Mouse (Mus musculus): Measurements from ENCODE around the gene Sox6. TPM values are rescaled to one million over a fixed set of nuclear protein-coding genes. Genes with fewer than 3 reads are reported as not detected.
A peak's percentile ranks its signal among the peaks of the same experiment; 100 is the strongest.

The Sox6 gene
- total and polyA plus RNA-seq, 2 experiments from 2014 or later: 33.7 to 39.8 TPM

- H3K27ac ChIP-seq: no peak overlapping the region
Measured at GRCm38 (mm10) chr7:115895831-115896230, 142.8 kb downstream of the Sox6 start.

GRCm38 (mm10) chr7:115895028-115895671 is 143.4 kb downstream of the Sox6 start:
- Histone ChIP-seq H3K4me3 (ENCODE audit: low read length) (no peak overlapping the region), H3K36me3 (ENCODE audit: insufficient read depth, low read length) (no peaks in the 10 kb centered on the region), H3K9me3 (ENCODE audit: low read length) (no peaks in the 10 kb centered on the region), H3K9ac (replicated peaks; ENCODE audit: low read length) (no peak overlapping the region), H3K4me1 (ENCODE audit: insufficient read depth, low read length) (no peaks in the 10 kb centered on the region), H3K4me2 (ENCODE audit: low read depth, low read length) (no peak overlapping the region), H3K27ac (no peak overlapping the region), H3K27me3 (ENCODE audit: insufficient read depth, low read length) (no peaks in the 10 kb centered on the region)
- DNase-seq (ENCODE audit: low spot score) (no peak), ATAC-seq (no peak)
- no peak for TF ChIP-seq CTCF (IDR thresholded peaks at IDR 0.05; ENCODE audit: low read depth)
- 87% methylated on average over 4 of the region's 4 CpGs for WGBS

More at GRCm38 (mm10) chr7:115895831-115896230, 142.8 kb downstream of the Sox6 start:
- no peaks in the 10 kb centered on the region for H3K9me3 ChIP-seq (ENCODE audit: low read length)
- H3K4me2 ChIP-seq (ENCODE audit: low read depth, low read length): no peak overlapping the region
- no peaks in the 10 kb centered on the region for H3K27me3 ChIP-seq (ENCODE audit: insufficient read depth, low read length)
- no peaks in the 10 kb centered on the region for H3K4me1 ChIP-seq (ENCODE audit: insufficient read depth, low read length)
- H3K9ac ChIP-seq (replicated peaks; ENCODE audit: low read length): no peak overlapping the region
- no peak for TF ChIP-seq CTCF (IDR thresholded peaks at IDR 0.05; ENCODE audit: low read depth)
- no peak overlapping the region for H3K4me3 ChIP-seq (ENCODE audit: low read length)
- ATAC-seq (no peak), DNase-seq (ENCODE audit: low spot score) (no peak)
- H3K36me3 ChIP-seq (ENCODE audit: insufficient read depth, low read length): no peaks in the 10 kb centered on the region
- WGBS: 85% methylated on average over 6 of the region's 6 CpGs

- Histone ChIP-seq H3K36me3 (ENCODE audit: insufficient read depth, low read length) (no peaks in the 10 kb centered on the region), H3K4me3 (ENCODE audit: low read length) (no peak overlapping the region), H3K4me2 (ENCODE audit: low read depth, low read length) (no peak overlapping the region), H3K4me1 (ENCODE audit: insufficient read depth, low read length) (no peaks in the 10 kb centered on the region), H3K27me3 (ENCODE audit: insufficient read depth, low read length) (no peaks in the 10 kb centered on the region), H3K9ac (replicated peaks; ENCODE audit: low read length) (no peak overlapping the region), H3K27ac (no peak overlapping the region), H3K9me3 (ENCODE audit: low read length) (no peaks in the 10 kb centered on the region)
- DNase-seq (ENCODE audit: low spot score) (no peak), ATAC-seq (no peak)
- no peak for TF ChIP-seq CTCF (IDR thresholded peaks at IDR 0.05; ENCODE audit: low read depth)
- 86% methylated on average over 3 of the region's 3 CpGs for WGBS
Measured at GRCm38 (mm10) chr7:115891482-115891881, 147.1 kb downstream of the Sox6 start.

- H3K4me1 ChIP-seq (ENCODE audit: insufficient read depth, low read length): no peaks in the 10 kb centered on the region
- no peak overlapping the region for H3K4me2 ChIP-seq (ENCODE audit: low read depth, low read length)
- TF ChIP-seq CTCF (IDR thresholded peaks at IDR 0.05; ENCODE audit: low read depth): no peak
- no peak for ATAC-seq
- no peak overlapping the region for H3K9ac ChIP-seq (replicated peaks; ENCODE audit: low read length)
- H3K9me3 ChIP-seq (ENCODE audit: low read length): no peaks in the 10 kb centered on the region
- H3K27ac ChIP-seq: no peak overlapping the region
- no peaks in the 10 kb centered on the region for H3K36me3 ChIP-seq (ENCODE audit: insufficient read depth, low read length)
- 60% methylated on average over 7 of the region's 7 CpGs for WGBS
- peak; percentile 43 for DNase-seq (ENCODE audit: low spot score)
- no peak overlapping the region for H3K4me3 ChIP-seq (ENCODE audit: low read length)
- H3K27me3 ChIP-seq (ENCODE audit: insufficient read depth, low read length): no peaks in the 10 kb centered on the region
Measured at GRCm38 (mm10) chr7:115889926-115890325, 148.7 kb downstream of the Sox6 start.

GRCm38 (mm10) chr7:115888561-115888960 is 150.0 kb downstream of the Sox6 start:
- DNase-seq (ENCODE audit: low spot score): no peak
- Histone ChIP-seq H3K4me2 (ENCODE audit: low read depth, low read length) (no peak overlapping the region), H3K27ac (no peak overlapping the region), H3K9me3 (ENCODE audit: low read length) (no peaks in the 10 kb centered on the region), H3K36me3 (ENCODE audit: insufficient read depth, low read length) (no peaks in the 10 kb centered on the region), H3K9ac (replicated peaks; ENCODE audit: low read length) (no peak overlapping the region), H3K4me1 (ENCODE audit: insufficient read depth, low read length) (no peaks in the 10 kb centered on the region), H3K4me3 (ENCODE audit: low read length) (no peak overlapping the region), H3K27me3 (ENCODE audit: insufficient read depth, low read length) (no peaks in the 10 kb centered on the region)
- no peak for TF ChIP-seq CTCF (IDR thresholded peaks at IDR 0.05; ENCODE audit: low read depth)
- no peak for ATAC-seq
- 95% methylated on average over 1 of the region's 1 CpGs for WGBS

GRCm38 (mm10) chr7:115888120-115888519 is 150.5 kb downstream of the Sox6 start:
- Histone ChIP-seq H3K4me3 (ENCODE audit: low read length) (no peak overlapping the region), H3K4me1 (ENCODE audit: insufficient read depth, low read length) (no peaks in the 10 kb centered on the region), H3K9me3 (ENCODE audit: low read length) (no peaks in the 10 kb centered on the region), H3K27ac (no peak overlapping the region), H3K36me3 (ENCODE audit: insufficient read depth, low read length) (no peaks in the 10 kb centered on the region), H3K4me2 (ENCODE audit: low read depth, low read length) (no peak overlapping the region), H3K9ac (replicated peaks; ENCODE audit: low read length) (no peak overlapping the region), H3K27me3 (ENCODE audit: insufficient read depth, low read length) (no peaks in the 10 kb centered on the region)
- TF ChIP-seq CTCF (IDR thresholded peaks at IDR 0.05; ENCODE audit: low read depth): no peak
- DNase-seq (ENCODE audit: low spot score) (no peak), ATAC-seq (no peak)
- 89% methylated on average over 7 of the region's 7 CpGs for WGBS

GRCm38 (mm10) chr7:115872903-115873302 is 165.7 kb downstream of the Sox6 start:
- WGBS: 96% methylated on average over 2 of the region's 2 CpGs
- H3K4me3 ChIP-seq (ENCODE audit: low read length): no peak overlapping the region
- no peak overlapping the region for H3K27ac ChIP-seq
- H3K9me3 ChIP-seq (ENCODE audit: low read length): no peaks in the 10 kb centered on the region
- no peak for TF ChIP-seq CTCF (IDR thresholded peaks at IDR 0.05; ENCODE audit: low read depth)
- no peak for DNase-seq (ENCODE audit: low spot score)
- H3K9ac ChIP-seq (replicated peaks; ENCODE audit: low read length): no peak overlapping the region
- H3K36me3 ChIP-seq (ENCODE audit: insufficient read depth, low read length): no peaks in the 10 kb centered on the region
- H3K4me2 ChIP-seq (ENCODE audit: low read depth, low read length): no peak overlapping the region
- ATAC-seq: no peak
- no peaks in the 10 kb centered on the region for H3K27me3 ChIP-seq (ENCODE audit: insufficient read depth, low read length)
- H3K4me1 ChIP-seq (ENCODE audit: insufficient read depth, low read length): no peaks in the 10 kb centered on the region
